Mouse (Mus musculus) ES-Bruce4 (cell line): ENCODE results near the gene Chd8.

Experiments used
- CTCF ChIP-seq: IDR thresholded peaks from one replicate; pipeline ENCODE4 v1.8.1; 2011; ENCODE audit warnings: low read depth, low read length
- EP300 ChIP-seq: IDR thresholded peaks from 2 replicates; pipeline ENCODE4 v1.6.1; 2011; ENCODE audit warnings: low read depth, low read length; ENCODE audit not compliant: insufficient read depth
- POLR2A ChIP-seq: IDR thresholded peaks from one replicate; pipeline ENCODE4 v1.8.1; 2011; ENCODE audit warnings: low read length; ENCODE audit not compliant: insufficient read depth

GRCm38 (mm10) chr14:52188788-52189187 lies 68.8 kb downstream of the Chd8 start:
- TF ChIP-seq POLR2A (no peak), CTCF (no peak), EP300 (no peak)
